Mouse (Mus musculus) Patski (cell line): ENCODE data around the gene Olfm1. TPM values are rescaled to one million over a fixed set of nuclear protein-coding genes. Genes with fewer than 3 reads are reported as not detected.

Experiments used
- ATAC-seq: fragments of 100-300 bp; one replicate; pipeline ENCODE4 v1.8.0; 2021
- CTCF ChIA-PET: fragments of 350-600 bp; sonication (Branson Sonifier 250); formaldehyde crosslinking; loops from one replicate; lab custom pipeline; 2022; ENCODE audit warnings: inconsistent platforms; lab: Charles Lee
- POLR2A ChIA-PET: fragments of 350-600 bp; sonication (Branson Sonifier 250); formaldehyde crosslinking; loops from one replicate; lab custom pipeline; 2022; ENCODE audit warnings: antibody characterized with exemption, inconsistent platforms; lab: Charles Lee
- DNase-seq: peaks from one replicate; pipeline ENCODE4 v3.0.0-alpha.2; 2011; ENCODE audit warnings: low read depth, low spot score
- H3K27me3 ChIP-seq: fragments of 371-371 bp; one replicate; pipeline ENCODE4 v1.5.1; 2021
- CTCF ChIP-seq: fragments of 100-300 bp; IDR thresholded peaks from one replicate; pipeline ENCODE4 v1.5.1; 2021
- in situ Hi-C: fragments of 300-500 bp; cut with MboI; formaldehyde crosslinking; loops from 3 replicates; pipeline ENCODE4 v1.11.1; 2018; ENCODE audit warnings: low pct_unique_long_range_greater_than_20kb, mixed read lengths
- polyA plus RNA-seq: library from polyadenylated mRNA; unstranded; gene quantifications from one replicate; pipeline ENCODE4 v1.2.3, GENCODE M21; 2021

Gene Olfm1
- polyA plus RNA-seq, 1 experiment from 2014 or later: 141 TPM

GRCm38 (mm10) chr2:28211531-28212281 is 18.9 kb downstream of the Olfm1 start:
- ATAC-seq (no peak), DNase-seq (no peak)
- ChIA-PET POLR2A (no interaction called here), CTCF (no interaction called here)
- no peak for TF ChIP-seq CTCF
- in situ Hi-C loops: no loop called here
- no peaks in the 10 kb centered on the region for H3K27me3 ChIP-seq

GRCm38 (mm10) chr2:28212911-28213310 is 20.1 kb downstream of the Olfm1 start:
- in situ Hi-C loops: no loop called here
- no peak for TF ChIP-seq CTCF
- CTCF ChIA-PET: interaction anchor here (0.8 to 1.5 kb wide), 2 partner anchors 13 to 91 kb away, joined by 3 to 4 read pairs; no protein-coding TSS in a partner anchor
- no peak for DNase-seq
- H3K27me3 ChIP-seq: no peaks in the 10 kb centered on the region
- POLR2A ChIA-PET: no interaction called here
- ATAC-seq: no peak

GRCm38 (mm10) chr2:28216211-28216775 is 23.5 kb downstream of the Olfm1 start:
- H3K27me3 ChIP-seq: no peaks in the 10 kb centered on the region
- ATAC-seq: no peak
- TF ChIP-seq CTCF: no peak
- POLR2A ChIA-PET: no interaction called here
- CTCF ChIA-PET: no interaction called here
- in situ Hi-C loops: no loop called here
- no peak for DNase-seq

GRCm38 (mm10) chr2:28217783-28218182 is 25.0 kb downstream of the Olfm1 start:
- in situ Hi-C loops: no loop called here
- DNase-seq (no peak), ATAC-seq (no peak)
- H3K27me3 ChIP-seq: no peaks in the 10 kb centered on the region
- TF ChIP-seq CTCF: no peak
- POLR2A ChIA-PET: no interaction called here
- CTCF ChIA-PET: interaction anchor here (0.9 to 1.5 kb wide), 2 partner anchors 10 to 28 kb away, joined by 3 to 7 read pairs; no protein-coding TSS in a partner anchor

- POLR2A ChIA-PET: no interaction called here
- no peak for DNase-seq
- no peaks in the 10 kb centered on the region for H3K27me3 ChIP-seq
- no peak for TF ChIP-seq CTCF
- CTCF ChIA-PET: no interaction called here
- in situ Hi-C loops: no loop called here
- ATAC-seq: peak; percentile 37
Measured at GRCm38 (mm10) chr2:28218651-28219356, 26.0 kb downstream of the Olfm1 start.

GRCm38 (mm10) chr2:28219625-28220024 is 26.8 kb downstream of the Olfm1 start:
- POLR2A ChIA-PET: interaction anchor here (0.6 kb wide), 1 partner anchor 10 kb away, joined by 3 read pairs; no protein-coding TSS in a partner anchor

GRCm38 (mm10) chr2:28221803-28222202 is 29.0 kb downstream of the Olfm1 start:
- no peaks in the 10 kb centered on the region for H3K27me3 ChIP-seq
- ChIA-PET POLR2A (no interaction called here), CTCF (no interaction called here)
- in situ Hi-C loops: no loop called here
- no peak for DNase-seq
- TF ChIP-seq CTCF: no peak
- no peak for ATAC-seq

More at GRCm38 (mm10) chr2:28219625-28220024, 26.8 kb downstream of the Olfm1 start:
- no peaks in the 10 kb centered on the region for H3K27me3 ChIP-seq
- in situ Hi-C loops: no loop called here
- TF ChIP-seq CTCF: no peak
- CTCF ChIA-PET: no interaction called here
- DNase-seq (no peak), ATAC-seq (no peak)

- POLR2A ChIA-PET: no interaction called here
- ATAC-seq (no peak), DNase-seq (no peak)
- no peak for TF ChIP-seq CTCF
- in situ Hi-C loops: no loop called here
- CTCF ChIA-PET: interaction anchor here (1.0 to 2.2 kb wide), 4 partner anchors 14 to 33 kb away, joined by 3 to 8 read pairs (median 4); no protein-coding TSS in a partner anchor
- no peaks in the 10 kb centered on the region for H3K27me3 ChIP-seq
Measured at GRCm38 (mm10) chr2:28224819-28225218, 32.0 kb downstream of the Olfm1 start.

- CTCF ChIA-PET: interaction anchor here (1.0 to 2.2 kb wide), 5 partner anchors 12 to 32 kb away, joined by 3 to 8 read pairs (median 4); no protein-coding TSS in a partner anchor
- no peaks in the 10 kb centered on the region for H3K27me3 ChIP-seq
- TF ChIP-seq CTCF: no peak
- DNase-seq (no peak), ATAC-seq (peak; percentile 79)
- in situ Hi-C loops: no loop called here
- POLR2A ChIA-PET: interaction anchor here (1.5 kb wide), 1 partner anchor 16 kb away, joined by 6 read pairs; no protein-coding TSS in a partner anchor
Measured at GRCm38 (mm10) chr2:28225906-28226305, 33.1 kb downstream of the Olfm1 start.

- ATAC-seq (no peak), DNase-seq (no peak)
- no peak for TF ChIP-seq CTCF
- no peaks in the 10 kb centered on the region for H3K27me3 ChIP-seq
- ChIA-PET POLR2A (interaction anchor here (1.5 kb wide), 1 partner anchor 17 kb away, joined by 6 read pairs; no protein-coding TSS in a partner anchor), CTCF (interaction anchor here (1.1 to 2.2 kb wide), 2 partner anchors 9 to 20 kb away, joined by 3 to 8 read pairs; no protein-coding TSS in a partner anchor)
- in situ Hi-C loops: no loop called here
Measured at GRCm38 (mm10) chr2:28226971-28227370, 34.2 kb downstream of the Olfm1 start.
